Mouse (Mus musculus) heart, embryonic 14.5 days (tissue): ENCODE data around the gene Bicc1. TPM values are rescaled to one million over a fixed set of nuclear protein-coding genes. Genes with fewer than 3 reads are reported as not detected.
A peak's percentile ranks its signal among the peaks of the same experiment; 100 is the strongest.
"Not testable (repeated sequence)": the region's sequence is repeated elsewhere in the genome, so short reads cannot be mapped to it uniquely, and the experiment has no call there.

Experiments
- ATAC-seq: fragments of 200-750 bp; cut with Nextera tagmentation; 2 replicates; pipeline ENCODE4 v1.8.0; 2017; ENCODE audit warnings: low read depth, moderate TSS enrichment; ENCODE audit not compliant: insufficient number of reproducible peaks, insufficient read depth, low FRiP score
- H3K27ac ChIP-seq, 2 experiments: fragments of 200-500 bp in 1 of 2; fragments of 300-500 bp in 1 of 2; sonication (generic) in 1 of 2; replicated peaks in 1 of 2; 2 replicates each; pipeline ENCODE4 v1.5.1; 2012 to 2014; ENCODE audit warnings: low read depth in 2 of 2, low read length in 2 of 2, control low read depth in 1 of 2, mild to moderate bottlenecking in 1 of 2, mixed read lengths in 1 of 2; ENCODE audit not compliant: control insufficient read depth in 1 of 2, insufficient read depth in 1 of 2
- H3K27me3 ChIP-seq: fragments of 300-500 bp; sonication (generic); 2 replicates; pipeline ENCODE4 v1.6.1; 2014; ENCODE audit warnings: mild to moderate bottlenecking, low read length, control low read depth; ENCODE audit not compliant: control insufficient read depth, insufficient read depth
- H3K36me3 ChIP-seq: fragments of 300-500 bp; sonication (generic); 2 replicates; pipeline ENCODE4 v1.6.1; 2014; ENCODE audit warnings: mild to moderate bottlenecking, control low read depth, low read length, mixed read lengths; ENCODE audit not compliant: control insufficient read depth, insufficient read depth
- H3K4me1 ChIP-seq, 2 experiments: fragments of 200-500 bp in 1 of 2; fragments of 300-500 bp in 1 of 2; sonication (generic) in 1 of 2; 2 replicates each; pipeline ENCODE4 v1.6.1; 2012 to 2014; ENCODE audit warnings: low read length in 2 of 2, control low read depth in 1 of 2, mixed read lengths in 1 of 2; ENCODE audit not compliant: control insufficient read depth in 2 of 2, insufficient read depth in 2 of 2
- H3K4me2 ChIP-seq: fragments of 300-500 bp; sonication (generic); 2 replicates; pipeline ENCODE4 v1.6.1; 2014; ENCODE audit warnings: mild to moderate bottlenecking, low read length
- H3K4me3 ChIP-seq, 2 experiments: fragments of 200-500 bp in 1 of 2; fragments of 300-500 bp in 1 of 2; sonication (generic) in 1 of 2; 2 replicates each; pipeline ENCODE4 v1.5.1; 2012 to 2014; ENCODE audit warnings: low read length in 2 of 2, mild to moderate bottlenecking in 2 of 2, control low read depth in 1 of 2, low read depth in 1 of 2, moderate library complexity in 1 of 2; ENCODE audit not compliant: control insufficient read depth in 1 of 2, insufficient read depth in 1 of 2
- H3K9ac ChIP-seq: fragments of 300-500 bp; sonication (generic); 2 replicates; pipeline ENCODE4 v1.6.1; 2014; ENCODE audit warnings: mild to moderate bottlenecking, low read length
- H3K9me3 ChIP-seq: fragments of 300-500 bp; sonication (generic); 2 replicates; pipeline ENCODE4 v1.6.1; 2016; ENCODE audit warnings: low read length, control low read depth; ENCODE audit not compliant: control insufficient read depth
- WGBS: fragments of 180-500 bp; shearing (Covaris S2); extraction: QIAGEN DNeasy Blood & Tissue Kit; methylation state at CpG from one replicate; pipeline ENCODE4 v1.1.7; 2014; 5-methylcytosine and 5-hydroxymethylcytosine counted together
- polyA plus RNA-seq: library from polyadenylated mRNA; unstranded; fragments of >200 nt; fragmentation: Nextera tagmentation; extraction: Ambion mirVana; gene quantifications from 2 replicates; pipeline ENCODE4 v1.2.1, GENCODE M21; 2014

Bicc1 gene
- polyA plus RNA-seq, 1 experiment from 2014 or later, result 25.9 TPM

GRCm38 (mm10) chr10:70952770-70953147, 206.7 kb downstream of the Bicc1 start:
- Histone ChIP-seq H3K36me3 (peaks cover 18% of the 10 kb centered on the region), H3K4me3 (no peak overlapping the region), H3K4me2 (no peak overlapping the region), H3K4me1 (peaks cover 2% of the 10 kb centered on the region in 2 experiments; a peak in 2 of 4 replicates), H3K9me3 (no peaks in the 10 kb centered on the region), H3K27ac (no peak overlapping the region), H3K9ac (no peak overlapping the region), H3K27me3 (no peaks in the 10 kb centered on the region)
- ATAC-seq, result no peak
- WGBS, result 82% methylated on average over 5 of the region's 5 CpGs

DNA sequence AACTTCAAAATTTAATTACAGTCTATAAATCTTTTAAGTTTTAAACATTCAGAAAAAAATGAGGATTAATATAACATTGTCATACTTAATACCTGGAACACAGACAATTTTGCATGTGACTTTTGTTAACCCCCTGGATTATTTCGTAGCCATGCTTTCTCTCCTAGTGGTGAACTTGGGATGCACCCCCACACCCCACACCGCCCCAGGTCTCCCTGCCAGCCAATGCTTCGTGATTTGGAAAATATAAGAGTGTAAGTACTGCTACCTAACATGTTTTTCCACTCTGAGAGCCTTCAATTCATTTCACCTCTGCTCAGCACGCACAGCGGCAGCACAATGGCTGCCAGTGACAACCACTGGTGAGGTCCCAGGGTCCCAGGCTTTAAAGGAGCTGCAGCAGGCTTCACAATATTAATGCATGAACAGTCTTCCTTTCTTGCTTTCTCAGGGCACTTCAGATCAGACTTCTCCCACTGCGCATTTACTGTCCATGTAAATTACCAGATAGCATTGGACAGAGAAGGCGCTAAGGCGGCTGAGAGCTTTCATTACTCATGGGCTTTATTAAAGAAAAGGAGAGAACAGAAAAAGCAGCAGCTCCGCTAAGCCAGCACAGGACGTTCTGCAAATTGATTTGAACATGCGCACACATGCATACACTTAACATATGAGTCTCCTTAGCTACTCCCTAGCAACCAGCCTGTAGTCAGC, 207.3 kb downstream of the Bicc1 start:
- Histone ChIP-seq H3K27me3 (no peaks in the 10 kb centered on the region), H3K9ac (no peak overlapping the region), H3K9me3 (no peaks in the 10 kb centered on the region), H3K4me1 (peaks cover 2% of the 10 kb centered on the region in 2 experiments; a peak in 2 of 4 replicates), H3K4me2 (no peak overlapping the region), H3K27ac (no peak overlapping the region), H3K4me3 (no peak overlapping the region), H3K36me3 (peaks cover 18% of the 10 kb centered on the region)
- ATAC-seq, result no peak
- 80% methylated on average over 11 of the region's 11 CpGs for WGBS

- H3K4me3 ChIP-seq, result no peak overlapping the region
- H3K27ac ChIP-seq, result no peak overlapping the region
- no peak for ATAC-seq
- H3K4me1 ChIP-seq, result peaks cover 2% of the 10 kb centered on the region in 2 experiments; a peak in 2 of 4 replicates
- no peak overlapping the region for H3K4me2 ChIP-seq
- H3K27me3 ChIP-seq, result no peaks in the 10 kb centered on the region
- WGBS, result 55% methylated on average over 3 of the region's 3 CpGs
- H3K9ac ChIP-seq, result no peak overlapping the region
- peaks cover 3% of the 10 kb centered on the region for H3K36me3 ChIP-seq
- no peaks in the 10 kb centered on the region for H3K9me3 ChIP-seq
These were observed 209.4 kb downstream of the Bicc1 start for GRCm38 (mm10) chr10:70950105-70950424.

DNA sequence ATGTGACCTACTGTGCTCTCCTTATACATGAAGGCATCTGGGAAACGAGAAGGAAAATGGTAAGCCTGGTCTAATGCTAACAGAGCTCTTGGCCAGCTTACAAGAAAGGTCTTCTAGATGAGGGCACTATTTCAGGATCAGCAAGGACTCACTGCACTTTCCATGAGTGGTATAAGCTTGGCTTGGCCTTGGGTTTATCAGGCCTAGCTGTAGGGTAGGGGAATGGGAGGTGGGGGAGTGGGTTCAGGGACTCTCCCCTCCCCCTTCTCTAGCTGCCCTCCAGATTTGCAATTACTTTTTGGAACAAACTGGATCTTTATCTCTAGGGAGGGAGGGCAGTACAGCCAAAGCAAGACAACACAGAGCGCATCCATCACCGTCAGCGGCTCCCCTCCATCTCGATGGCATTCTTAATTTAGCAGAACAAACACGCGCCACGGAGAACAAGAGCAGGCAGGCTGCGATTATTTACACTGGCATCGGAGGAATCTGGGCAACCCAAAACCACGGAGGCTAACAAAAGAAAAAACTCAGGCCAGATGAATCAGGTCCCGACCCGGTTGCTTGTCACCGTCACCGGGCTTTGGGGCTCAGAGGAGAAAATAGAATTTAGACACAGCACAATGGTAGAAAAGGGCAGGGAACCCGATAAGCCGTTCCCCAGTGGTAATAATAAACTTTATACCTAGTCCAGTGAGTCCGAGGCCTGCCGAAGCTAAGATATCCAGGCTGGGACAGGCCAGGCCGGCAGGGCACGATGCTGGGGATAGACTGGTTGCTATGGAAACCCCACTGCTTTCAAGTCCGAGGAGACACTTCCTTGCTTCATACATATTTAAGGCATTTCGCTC, 210.0 kb downstream of the Bicc1 start:
- Histone ChIP-seq H3K9ac (no peak overlapping the region), H3K36me3 (peaks cover 3% of the 10 kb centered on the region; the same call in 1 of the 2 replicates), H3K4me2 (peak overlapping the region; percentile 31), H3K27me3 (no peaks in the 10 kb centered on the region), H3K27ac (no peak overlapping the region), H3K4me1 (peaks cover 2% of the 10 kb centered on the region in 2 experiments; a peak in 2 of 4 replicates), H3K4me3 (no peak overlapping the region), H3K9me3 (no peaks in the 10 kb centered on the region)
- WGBS, result 42% methylated on average over 23 of the region's 23 CpGs
- no peak for ATAC-seq

DNA sequence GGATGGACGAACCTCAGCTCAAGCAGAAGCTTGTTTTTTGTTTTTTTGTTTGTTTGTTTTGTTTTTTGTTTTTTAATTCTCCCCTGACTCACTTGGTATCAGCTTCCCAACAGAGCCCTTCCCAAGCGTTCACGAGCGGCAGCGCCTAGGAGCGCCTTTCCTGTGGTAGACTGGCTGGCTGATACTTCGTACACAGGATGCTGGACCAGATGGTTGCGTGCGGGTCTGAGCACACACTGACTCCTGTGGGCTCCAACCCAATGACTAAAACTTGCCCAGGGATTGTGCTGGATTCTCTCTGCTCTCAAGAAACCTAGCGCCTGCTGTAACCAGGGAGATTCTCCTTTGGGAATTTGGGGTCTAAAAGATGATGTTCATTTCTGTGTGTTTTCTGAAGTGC, 211.2 kb downstream of the Bicc1 start:
- 83% methylated on average over 10 of the region's 10 CpGs for WGBS
- ATAC-seq, result no peak
- H3K9me3 ChIP-seq, result no peaks in the 10 kb centered on the region

DNA sequence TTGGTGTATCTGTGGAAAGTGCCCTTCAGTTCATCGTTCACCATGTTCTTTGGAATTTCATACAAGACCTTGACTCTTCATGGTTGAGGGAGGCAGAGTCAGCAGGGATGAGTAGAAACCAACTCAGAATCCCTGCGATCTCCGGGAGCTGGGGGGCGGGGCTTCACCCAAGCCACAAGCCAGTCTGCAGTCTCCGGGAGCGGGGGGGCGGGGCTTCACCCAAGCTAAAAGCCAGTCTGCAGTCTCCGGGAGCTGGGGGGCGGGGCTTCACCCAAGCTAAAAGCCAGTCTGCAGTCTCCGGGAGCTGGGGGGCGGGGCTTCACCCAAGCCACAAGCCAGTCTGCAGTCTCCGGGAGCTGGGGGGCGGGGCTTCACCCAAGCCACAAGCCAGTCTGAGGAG, 213.4 kb downstream of the Bicc1 start:
- H3K4me3 ChIP-seq, H3K36me3 ChIP-seq, H3K4me1 ChIP-seq, H3K9me3 ChIP-seq, ATAC-seq, H3K27me3 ChIP-seq, H3K9ac ChIP-seq, H3K27ac ChIP-seq, H3K4me2 ChIP-seq: not testable (repeated sequence)
- WGBS, result 84% methylated on average over 13 of the region's 13 CpGs

More for the DNA sequence above, 211.2 kb downstream of the Bicc1 start:
- H3K4me1 ChIP-seq, result peaks cover 2% of the 10 kb centered on the region in 2 experiments; a peak in 2 of 4 replicates
- H3K27me3 ChIP-seq, result no peaks in the 10 kb centered on the region
- H3K36me3 ChIP-seq, result peaks cover 9% of the 10 kb centered on the region; the same call in 1 of the 2 replicates
- H3K9ac ChIP-seq, result no peak overlapping the region
- no peak overlapping the region for H3K27ac ChIP-seq
- H3K4me2 ChIP-seq, result no peak overlapping the region
- no peak overlapping the region for H3K4me3 ChIP-seq

- no peak overlapping the region for H3K27ac ChIP-seq
- ATAC-seq, result no peak
These were observed 214.4 kb downstream of the Bicc1 start for GRCm38 (mm10) chr10:70945076-70945475.

More at GRCm38 (mm10) chr10:70945076-70945475, 214.4 kb downstream of the Bicc1 start:
- Histone ChIP-seq H3K4me3 (no peak overlapping the region), H3K27me3 (no peaks in the 10 kb centered on the region), H3K4me2 (no peak overlapping the region), H3K36me3 (0 out of 2 replicates have a peak, but pooled peaks cover 9% of the 10 kb centered on the region), H3K4me1 (peaks cover 3 to 8% of the 10 kb centered on the region in 2 experiments; a peak in 3 of 4 replicates), H3K9me3 (no peaks in the 10 kb centered on the region), H3K9ac (no peak overlapping the region)
- 82% methylated on average over 12 of the region's 12 CpGs for WGBS
